Mouse (Mus musculus): ENCODE data around the gene Morn2.

The Morn2 gene

GRCm38 (mm10) chr17:80323015-80323414 is 33.0 kb downstream of the Morn2 start:
- in situ Hi-C loops (cut with MboI, MseI): no loop called here

GRCm38 (mm10) chr17:80323658-80324057 is 33.7 kb downstream of the Morn2 start:
- in situ Hi-C loops (cut with MboI, MseI): no loop called here

- in situ Hi-C loops (cut with MboI, MseI): no loop called here
These were observed 34.5 kb downstream of the Morn2 start for GRCm38 (mm10) chr17:80324521-80324920.

GRCm38 (mm10) chr17:80325456-80325855 is 35.5 kb downstream of the Morn2 start:
- in situ Hi-C loops (cut with MboI, MseI): no loop called here

GRCm38 (mm10) chr17:80326431-80326830 is 36.4 kb downstream of the Morn2 start:
- in situ Hi-C loops (cut with MboI, MseI): no loop called here

- in situ Hi-C loops (cut with MboI, MseI): loop anchor here (5.0 kb wide), 1 partner anchor 80 kb away; no protein-coding TSS in a partner anchor
These were observed 42.4 kb downstream of the Morn2 start for GRCm38 (mm10) chr17:80332386-80332785.

GRCm38 (mm10) chr17:80345277-80345676 is 55.3 kb downstream of the Morn2 start:
- in situ Hi-C loops (cut with MboI, MseI): no loop called here

- in situ Hi-C loops (cut with MboI, MseI): no loop called here
These were observed 56.7 kb downstream of the Morn2 start for GRCm38 (mm10) chr17:80346591-80347125.

All from T-helper 1 cell (primary cell).